ENCODE assay signal across 27 mouse cellular contexts in the genomic region with DNA sequence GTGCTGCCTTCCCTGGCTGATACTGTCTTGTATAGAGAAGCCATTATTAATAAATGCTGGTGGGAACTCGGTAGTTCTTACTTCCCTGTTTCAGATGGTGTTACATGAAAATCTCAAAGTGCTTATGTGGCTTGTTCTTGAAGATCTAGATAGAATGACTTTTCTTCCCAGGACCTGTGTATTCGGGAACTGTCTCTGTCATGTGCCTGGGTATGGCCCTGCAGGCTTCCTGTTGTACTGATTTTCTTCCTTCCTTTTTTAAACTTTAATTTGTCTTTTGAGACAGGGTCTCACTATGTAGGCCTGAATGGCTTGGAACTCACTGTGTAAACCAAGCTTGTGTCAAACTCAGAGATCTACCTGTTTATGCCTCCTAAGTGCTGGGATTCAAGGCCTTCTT. TPM values are rescaled to one million over a fixed set of nuclear protein-coding genes. Genes with fewer than 3 reads are reported as not detected.
DNase-seq lines count a peak whose midpoint lies in the region; ATAC-seq and TF ChIP-seq lines count a peak whose summit lies in the region.
"Had no signal": no experiment of that assay in that cellular context is flagged by ENCODE, and none has a peak within 500 bp of the region (broad histone marks: within the 10 kb centered on the region; RNA-seq: fewer than 3 reads in every experiment).

No protein-coding gene starts in this region.

- no peak overlapping the region for H3K9ac ChIP-seq in lung, embryonic 14.5 days
- H3K9ac ChIP-seq: embryonic facial prominence, embryonic 12.5 days; embryonic facial prominence, embryonic 15.5 days; forebrain, postnatal 0 days; hindbrain, embryonic 14.5 days had no signal

- no peaks in the 10 kb centered on the region for H3K27me3 ChIP-seq in lung, embryonic 14.5 days (ENCODE audit: insufficient read depth, low read length)
- H3K27me3 ChIP-seq: embryonic facial prominence, embryonic 12.5 days; embryonic facial prominence, embryonic 15.5 days; heart, embryonic 13.5 days; Patski had no signal

- 0 out of 2 replicates have a peak, but pooled peaks cover 3% of the 10 kb centered on the region for H3K4me1 ChIP-seq in lung, embryonic 14.5 days (ENCODE audit: insufficient read depth)
- H3K4me1 ChIP-seq in brown adipose tissue, adult 24 weeks (ENCODE audit: control insufficient read depth, insufficient read depth, insufficient read length, low read length), result no peaks in the 10 kb centered on the region

- no peaks in the 10 kb centered on the region for H3K9me3 ChIP-seq in lung, embryonic 14.5 days (ENCODE audit: low read depth, low read length)
- H3K9me3 ChIP-seq: embryonic facial prominence, embryonic 12.5 days; embryonic facial prominence, embryonic 15.5 days; G1E; heart, embryonic 13.5 days had no signal

- no peak overlapping the region for H3K4me2 ChIP-seq in lung, embryonic 14.5 days
- H3K4me2 ChIP-seq: embryonic facial prominence, embryonic 12.5 days; embryonic facial prominence, embryonic 15.5 days; heart, embryonic 13.5 days; hindbrain, embryonic 14.5 days had no signal

- no peak for ATAC-seq in lung, embryonic 14.5 days (ENCODE audit: insufficient read depth)
- ATAC-seq in megakaryocyte progenitor cell, adult 5-6 weeks (replicated peaks; ENCODE audit: poor library complexity), result 0 out of 2 replicates have a peak, but pooled peaks have one; percentile 2
- ATAC-seq: forebrain, embryonic 14.5 days; forebrain, postnatal 0 days; hindbrain, postnatal 0 days; inflammation-experienced regulatory T-cells, adult 6 months; intestine, embryonic 16.5 days; Patski had no signal

- 84% methylated on average over 2 of the region's 2 CpGs for WGBS in lung, embryonic 14.5 days

- H3K36me3 ChIP-seq in lung, embryonic 14.5 days (ENCODE audit: insufficient read depth), result peaks cover 13% of the 10 kb centered on the region; the same call in 1 of the 2 replicates

- no peak overlapping the region for H3K27ac ChIP-seq in lung, embryonic 14.5 days (ENCODE audit: low read depth)
- 0 out of 2 replicates have a peak overlapping the region, but pooled peaks have one; percentile 46 for H3K27ac ChIP-seq in brown adipose tissue, adult 24 weeks (replicated peaks; ENCODE audit: low read depth, low read length)
- H3K27ac ChIP-seq: embryonic facial prominence, embryonic 12.5 days; embryonic facial prominence, embryonic 15.5 days; gastrocnemius, adult 2 months; heart, embryonic 13.5 days; hindbrain, embryonic 14.5 days; hindbrain, postnatal 0 days had no signal

- DNase-seq in lung, embryonic 14.5 days, result peak; percentile 9
- no peak for DNase-seq in lung, postnatal 14 days
- DNase-seq in cerebellum, adult 9-11 months, result no peak
- DNase-seq in cerebellum, postnatal 25 days, result no peak
- DNase-seq: adrenal gland, postnatal 10 days; adrenal gland, postnatal 36 days; cerebellum, adult 11-12 months; cerebellum, adult 8-10 months; cerebellum, postnatal 14 days; forebrain, postnatal 0 days; gastrocnemius, adult 2 months; gastrocnemius, postnatal 25 days; heart, postnatal 14 days; heart, postnatal 4 days had no signal

- no peak overlapping the region for H3K4me3 ChIP-seq in lung, embryonic 14.5 days (ENCODE audit: low read depth, low read length)
- H3K4me3 ChIP-seq in brown adipose tissue, adult 24 weeks (ENCODE audit: insufficient read depth, low read depth, low read length), result no peak overlapping the region
- H3K4me3 ChIP-seq: embryonic facial prominence, embryonic 12.5 days; embryonic facial prominence, embryonic 15.5 days; gastrocnemius, adult 2 months; heart, embryonic 13.5 days had no signal

- no peak for TF ChIP-seq CTCF in lung, embryonic 14.5 days (IDR thresholded peaks at IDR 0.05; ENCODE audit: low read depth)

RNA-seq across cellular contexts. Expression of gene Mtg1, which starts 9.5 kb away (rescaled TPM):
- 24.8 and 28.4 TPM in 2 replicates for polyA plus RNA-seq in lung, embryonic 14.5 days (2014; fragmentation: Nextera tagmentation; extraction: Ambion mirVana)
- 49.2 and 54.7 TPM in 2 replicates for polyA plus RNA-seq in brown adipose tissue, adult 24 weeks (2012; ENCODE audit: insufficient read depth, insufficient read length, missing spikeins)
- 23.8 and 29.2 TPM in 2 replicates for total RNA-seq in megakaryocyte progenitor cell, adult 5-6 weeks (2015)
- total RNA-seq in megakaryocyte progenitor cell, adult 5-6 weeks (2017), result 10.4 and 11.4 TPM in 2 replicates

RNA-seq across cellular contexts. Expression of gene Echs1, which starts 11.6 kb away (rescaled TPM):
- polyA plus RNA-seq in lung, embryonic 14.5 days (2014; fragmentation: Nextera tagmentation; extraction: Ambion mirVana), result 148 and 164 TPM in 2 replicates
- 1,018 and 1,090 TPM in 2 replicates for polyA plus RNA-seq in brown adipose tissue, adult 24 weeks (2012; ENCODE audit: insufficient read depth, insufficient read length, missing spikeins)
- 108 and 109 TPM in 2 replicates for total RNA-seq in megakaryocyte progenitor cell, adult 5-6 weeks (2015)
- 95.5 and 147 TPM in 2 replicates for total RNA-seq in megakaryocyte progenitor cell, adult 5-6 weeks (2017)

RNA-seq across cellular contexts. Expression of gene Paox, which starts 12.3 kb away (rescaled TPM):
- polyA plus RNA-seq in lung, embryonic 14.5 days (2014; fragmentation: Nextera tagmentation; extraction: Ambion mirVana), result 21.3 and 24.8 TPM in 2 replicates
- polyA plus RNA-seq in brown adipose tissue, adult 24 weeks (2012; ENCODE audit: insufficient read depth, insufficient read length, missing spikeins), result 45.1 and 45.3 TPM in 2 replicates
- 26.1 and 31.7 TPM in 2 replicates for total RNA-seq in megakaryocyte progenitor cell, adult 5-6 weeks (2015)
- 15.7 and 23.4 TPM in 2 replicates for total RNA-seq in megakaryocyte progenitor cell, adult 5-6 weeks (2017)

RNA-seq across cellular contexts. Expression of gene Fuom, which starts 25.7 kb away (rescaled TPM):
- polyA plus RNA-seq in lung, embryonic 14.5 days (2014; fragmentation: Nextera tagmentation; extraction: Ambion mirVana), result 10.5 and 16.5 TPM in 2 replicates
- polyA plus RNA-seq in brown adipose tissue, adult 24 weeks (2012; ENCODE audit: insufficient read depth, insufficient read length, missing spikeins), result 211 and 236 TPM in 2 replicates
- 6.9 and 7.9 TPM in 2 replicates for total RNA-seq in megakaryocyte progenitor cell, adult 5-6 weeks (2015)
- 10.8 and 11.5 TPM in 2 replicates for total RNA-seq in megakaryocyte progenitor cell, adult 5-6 weeks (2017)

RNA-seq across cellular contexts. Expression of gene Sprn, which starts 26.8 kb away (rescaled TPM):
- 0.12 and 0.20 TPM in 2 replicates for polyA plus RNA-seq in lung, embryonic 14.5 days (2014; fragmentation: Nextera tagmentation; extraction: Ambion mirVana)
- polyA plus RNA-seq in brown adipose tissue, adult 24 weeks (2012; ENCODE audit: insufficient read depth, insufficient read length, missing spikeins), result not detected in 2 replicates
- total RNA-seq in megakaryocyte progenitor cell, adult 5-6 weeks (2015), result not detected in 2 replicates
- not detected in 2 replicates for total RNA-seq in megakaryocyte progenitor cell, adult 5-6 weeks (2017)
- total RNA-seq: common myeloid progenitor, adult 5-6 weeks had no signal
- polyA plus RNA-seq: G1E; heart, embryonic 13.5 days; inflammation-experienced regulatory T-cells, adult 6 months had no signal
